Mouse (Mus musculus): Measurements from ENCODE around the gene 4930451I11Rik.

4930451I11Rik gene

DNA sequence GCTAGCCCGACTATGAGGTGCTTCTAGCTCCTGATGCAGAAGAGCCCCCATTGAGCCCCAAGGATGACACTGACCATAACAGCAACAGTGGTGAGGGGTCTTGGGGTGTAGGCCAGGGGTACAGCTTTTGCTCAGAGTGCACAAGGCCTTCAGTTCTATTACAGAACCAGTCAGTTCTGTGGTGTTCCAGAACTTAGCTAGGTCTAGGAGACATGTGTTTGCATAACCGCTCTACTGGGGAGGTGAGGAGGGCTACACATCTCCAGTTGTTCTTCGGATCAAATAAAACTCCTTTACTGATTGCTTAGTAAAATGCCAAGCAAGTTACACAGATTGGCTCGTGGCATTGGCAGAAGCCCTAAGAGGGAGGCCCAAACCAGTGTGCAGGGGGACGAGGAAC, at the start of gene 4930451I11Rik:
TSS of gene 4930451I11Rik (minus strand) at position 101 of the 400 bp plus-strand sequence.
- no peak for DNase-seq (ENCODE audit: low spot score in 2 of 2)

DNA sequence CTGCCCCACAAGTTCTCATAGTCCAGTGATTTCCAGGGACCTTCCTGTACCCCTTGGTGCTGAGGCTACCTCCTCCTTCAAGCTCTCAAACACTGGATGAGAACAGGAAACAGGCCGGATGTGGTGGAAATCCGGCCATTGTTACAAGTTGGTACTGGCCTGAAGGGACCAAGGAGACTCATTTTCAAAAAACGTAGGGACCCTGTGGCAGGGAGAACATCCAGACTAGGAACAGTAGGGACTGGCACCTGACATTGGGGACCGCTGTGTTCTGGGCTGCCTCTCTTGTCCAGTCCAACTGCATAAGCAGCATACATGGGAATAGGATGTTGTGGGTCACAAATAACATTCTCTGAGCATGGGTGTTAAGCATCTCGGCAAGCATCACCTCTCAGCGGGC, 49.6 kb upstream of the 4930451I11Rik start:
- no peak for DNase-seq (ENCODE audit: low spot score in 2 of 2)

DNA sequence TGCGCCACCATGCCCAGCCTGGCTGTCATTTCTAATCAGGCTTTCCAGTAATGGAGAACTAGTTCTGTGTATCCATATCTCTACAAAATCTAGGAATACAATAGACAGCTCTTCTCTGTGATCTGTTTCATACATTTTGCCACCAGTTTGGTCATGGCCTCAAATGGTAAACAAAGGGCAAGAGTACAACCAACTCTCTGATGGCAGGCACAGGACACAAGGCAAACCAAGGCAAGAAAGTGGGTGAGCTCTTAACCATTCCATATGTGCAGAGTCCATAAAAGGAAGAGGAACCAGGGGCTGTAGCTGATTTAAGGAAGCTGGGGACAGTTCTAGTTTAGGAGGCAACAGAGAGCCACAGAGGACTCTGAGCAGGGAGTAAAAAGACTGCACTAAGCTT, 45.8 kb upstream of the 4930451I11Rik start:
- DNase-seq (ENCODE audit: low spot score in 2 of 2), result no peak

DNA sequence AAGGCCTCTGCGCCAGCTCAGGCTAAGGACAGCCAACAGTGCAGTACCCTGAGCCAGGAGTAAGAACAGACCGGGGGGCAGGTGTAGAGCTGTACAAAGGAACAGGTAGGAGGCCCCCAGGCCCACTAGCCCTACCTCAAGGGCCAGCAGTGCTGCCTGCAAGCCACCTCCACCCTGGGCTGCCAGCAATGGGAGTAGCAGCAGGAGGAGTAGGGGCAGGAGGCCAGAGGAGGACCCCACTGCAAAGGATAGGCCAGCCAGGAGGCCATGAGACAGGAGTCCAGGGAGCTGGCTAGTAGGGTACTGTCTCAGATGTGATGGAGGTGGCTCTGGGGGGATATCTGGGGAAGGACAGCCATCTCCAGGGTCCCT, 39.1 kb upstream of the 4930451I11Rik start:
- DNase-seq (ENCODE audit: low spot score in 2 of 2), result no peak

DNA sequence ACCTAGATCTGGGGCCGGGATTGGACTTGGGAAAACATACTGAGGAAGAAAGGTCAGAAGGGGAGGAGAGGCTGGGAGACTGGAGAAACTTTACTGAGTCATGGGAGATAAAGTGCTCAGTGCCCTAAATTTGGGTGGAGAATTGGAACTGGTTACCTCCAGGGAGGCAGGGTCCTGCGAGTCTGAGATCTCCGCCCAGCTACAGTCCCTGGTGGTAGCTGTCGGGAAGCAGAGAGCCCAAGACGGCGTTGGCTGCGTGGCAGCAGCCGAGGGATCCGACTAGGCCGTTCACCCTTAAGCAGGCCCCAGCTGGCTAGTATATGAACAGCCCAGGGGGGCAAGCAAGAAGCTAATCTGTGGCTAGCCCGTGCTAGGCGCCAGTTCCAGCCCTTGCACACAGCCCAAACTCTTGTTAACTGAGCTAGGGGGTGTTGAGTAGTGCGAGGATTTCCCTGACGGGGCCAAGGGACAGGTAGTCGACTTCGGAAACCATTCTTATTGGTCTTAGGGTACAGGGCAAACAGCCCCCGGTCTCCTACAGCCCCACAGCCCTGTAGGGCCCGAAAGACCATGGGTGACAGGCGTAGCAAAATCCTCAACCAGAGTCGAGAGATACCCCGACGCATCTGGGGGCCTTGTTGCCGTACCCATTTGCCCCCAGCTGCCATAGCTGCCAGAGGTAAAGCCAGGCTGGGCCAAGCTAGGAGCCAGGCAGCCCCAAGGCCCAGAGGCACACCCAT, 38.5 kb upstream of the 4930451I11Rik start:
- DNase-seq (ENCODE audit: low spot score in 2 of 2), result no peak

DNA sequence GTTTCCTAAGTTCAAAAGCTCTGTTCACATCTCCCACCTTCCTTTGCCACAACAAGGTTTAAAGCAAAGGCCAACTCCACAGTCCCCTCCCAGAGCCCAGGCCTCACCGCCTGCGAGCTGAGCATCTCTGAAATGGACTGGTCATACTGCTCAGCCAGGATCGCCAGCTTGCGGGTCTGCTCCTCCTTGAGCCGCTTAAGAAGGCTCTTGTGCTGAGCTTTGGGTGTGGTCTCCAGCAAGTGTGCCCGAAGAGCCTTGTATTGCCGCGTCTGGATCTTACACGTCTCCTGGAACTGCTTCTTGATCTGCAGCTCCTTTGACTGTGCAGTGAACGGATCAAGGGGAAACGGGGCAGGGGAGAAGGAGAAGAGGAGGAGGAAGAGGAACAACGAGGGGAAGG, 36.6 kb upstream of the 4930451I11Rik start:
- DNase-seq (ENCODE audit: low spot score in 2 of 2), result no peak

DNA sequence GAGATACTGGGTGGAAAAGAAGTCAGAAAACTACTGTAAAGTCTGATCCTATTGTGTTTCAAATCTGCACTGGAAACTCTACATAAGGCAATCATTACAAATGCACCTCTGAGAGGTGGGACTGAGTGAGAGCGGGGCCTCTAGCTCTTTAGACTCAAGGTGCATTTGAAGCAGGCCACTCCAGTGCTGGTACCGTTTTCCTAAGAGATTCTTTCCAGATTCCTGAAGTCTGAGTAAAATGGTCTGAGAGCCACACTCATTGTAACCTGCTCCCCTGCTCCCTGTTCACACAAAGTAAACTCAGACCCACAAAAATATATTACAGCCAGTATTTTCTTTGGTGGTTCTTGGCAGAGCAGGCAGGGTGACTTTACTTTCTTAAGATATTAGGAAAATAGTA, 36.1 kb upstream of the 4930451I11Rik start:
- DNase-seq (ENCODE audit: low spot score in 2 of 2), result no peak

DNA sequence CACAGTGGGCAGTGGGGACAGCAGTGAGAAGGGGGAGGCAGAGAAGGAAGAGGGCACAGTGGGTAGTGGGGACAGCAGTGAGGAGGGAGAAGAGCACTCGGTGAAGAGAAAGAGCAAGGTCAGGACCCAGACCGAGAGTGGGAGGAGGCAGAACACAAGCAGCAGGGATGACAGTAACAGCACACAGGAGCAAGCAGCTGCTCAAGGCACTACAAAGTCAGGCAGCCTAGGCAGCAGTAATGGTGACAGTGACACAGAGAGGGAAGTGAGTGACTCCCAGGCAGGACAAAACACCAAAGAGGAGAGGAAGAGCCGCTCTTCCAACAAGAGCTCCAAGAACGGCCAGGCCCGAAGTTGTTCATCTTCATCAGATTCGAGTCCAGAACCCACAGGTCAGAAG, 32.4 kb upstream of the 4930451I11Rik start:
- no peak for DNase-seq (ENCODE audit: low spot score in 2 of 2)

DNA sequence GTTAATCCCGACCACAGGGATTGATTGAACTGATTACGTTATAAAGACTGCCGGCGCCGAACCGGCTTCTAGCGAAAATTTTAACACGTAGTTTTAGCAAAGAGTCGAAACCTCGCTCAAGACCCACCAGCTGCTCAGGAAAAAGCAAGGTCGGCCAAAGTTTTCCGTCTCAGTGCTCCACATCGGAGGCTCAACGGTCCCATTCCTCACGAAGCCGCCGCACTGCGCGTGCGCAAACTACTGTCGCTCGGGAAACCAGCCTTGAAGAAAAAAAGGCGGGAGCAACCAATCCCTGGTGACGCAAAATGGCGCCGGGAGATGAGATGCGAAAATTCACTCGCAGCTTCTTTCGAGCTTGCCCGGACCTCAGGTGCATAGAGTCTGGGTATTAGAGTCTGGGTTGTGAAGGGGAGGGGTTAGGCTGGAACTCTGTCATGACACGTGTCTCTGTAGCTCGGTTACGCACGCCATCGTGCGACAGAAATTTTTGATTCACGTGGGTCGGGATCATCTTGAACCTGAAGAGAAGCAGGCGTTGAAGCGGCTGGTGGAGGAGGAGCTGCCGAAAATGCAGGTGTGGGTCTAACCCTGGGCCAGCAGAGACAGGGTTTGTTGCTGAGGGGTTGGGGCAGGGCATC, 30.8 kb upstream of the 4930451I11Rik start, which contains the start of gene Ino80e:
TSS of gene Ino80e (minus strand) at position 231 of the 638 bp plus-strand sequence.
- peak; percentile 86 to 92 for DNase-seq (ENCODE audit: low spot score in 2 of 2)

DNA sequence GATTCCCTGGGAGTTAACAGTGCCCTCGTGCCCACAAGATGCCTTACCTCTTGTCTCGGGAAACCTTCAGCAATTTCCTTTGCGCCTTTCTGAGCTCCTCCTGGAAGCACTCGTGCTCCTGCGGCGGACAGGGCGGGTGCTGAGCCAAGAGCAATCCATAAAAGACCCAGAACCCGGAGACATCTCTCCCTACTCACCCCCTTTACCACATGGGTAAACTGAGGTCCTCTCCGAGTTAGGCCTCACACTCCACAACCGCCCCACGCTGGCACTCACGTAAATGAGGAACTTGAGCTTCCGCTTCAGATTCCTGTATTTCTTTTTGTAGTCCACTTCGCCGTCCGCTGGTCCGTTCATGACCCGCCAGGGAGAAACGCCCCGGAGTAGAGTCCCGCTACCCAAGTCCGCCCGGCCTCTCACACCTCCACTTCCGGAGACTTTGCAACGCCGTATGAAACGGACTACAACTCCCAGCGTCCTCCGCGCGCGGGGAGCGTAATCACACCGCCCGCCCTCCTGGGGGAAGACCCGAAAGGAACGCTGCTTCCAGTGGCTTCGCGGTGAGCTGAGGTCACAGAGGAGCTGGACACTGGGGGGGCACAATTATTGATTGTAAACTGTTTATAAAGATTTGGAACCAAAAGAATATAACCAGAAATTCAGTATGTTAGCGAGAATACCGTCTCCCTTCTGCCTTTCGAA, 30.1 kb upstream of the 4930451I11Rik start, which contains the start of gene Hirip3:
TSS of gene Hirip3 (plus strand) at position 544 of the 702 bp plus-strand sequence.
- peak; percentile 94 to 96 for DNase-seq (ENCODE audit: low spot score in 2 of 2)

DNA sequence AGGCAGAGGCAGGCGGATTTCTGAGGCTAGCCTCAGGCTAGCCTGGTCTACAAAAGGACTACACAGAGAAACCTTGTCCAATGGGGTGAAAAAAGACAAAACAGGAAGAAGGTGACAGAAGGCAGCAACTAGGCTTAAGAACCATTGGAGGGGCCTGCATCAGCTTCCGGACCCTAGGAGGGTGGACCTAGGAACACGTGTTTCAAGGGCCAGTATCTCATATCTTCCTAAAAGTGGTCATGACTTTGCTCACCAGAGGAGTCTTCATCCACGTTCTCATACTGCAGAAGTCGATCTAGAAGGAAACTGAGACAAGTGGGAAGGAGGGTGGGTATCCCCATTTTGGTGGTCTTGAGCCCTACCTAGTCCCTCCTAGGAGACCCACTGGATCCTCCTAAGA, 29.5 kb upstream of the 4930451I11Rik start:
- no peak for DNase-seq (ENCODE audit: low spot score in 2 of 2)

DNA sequence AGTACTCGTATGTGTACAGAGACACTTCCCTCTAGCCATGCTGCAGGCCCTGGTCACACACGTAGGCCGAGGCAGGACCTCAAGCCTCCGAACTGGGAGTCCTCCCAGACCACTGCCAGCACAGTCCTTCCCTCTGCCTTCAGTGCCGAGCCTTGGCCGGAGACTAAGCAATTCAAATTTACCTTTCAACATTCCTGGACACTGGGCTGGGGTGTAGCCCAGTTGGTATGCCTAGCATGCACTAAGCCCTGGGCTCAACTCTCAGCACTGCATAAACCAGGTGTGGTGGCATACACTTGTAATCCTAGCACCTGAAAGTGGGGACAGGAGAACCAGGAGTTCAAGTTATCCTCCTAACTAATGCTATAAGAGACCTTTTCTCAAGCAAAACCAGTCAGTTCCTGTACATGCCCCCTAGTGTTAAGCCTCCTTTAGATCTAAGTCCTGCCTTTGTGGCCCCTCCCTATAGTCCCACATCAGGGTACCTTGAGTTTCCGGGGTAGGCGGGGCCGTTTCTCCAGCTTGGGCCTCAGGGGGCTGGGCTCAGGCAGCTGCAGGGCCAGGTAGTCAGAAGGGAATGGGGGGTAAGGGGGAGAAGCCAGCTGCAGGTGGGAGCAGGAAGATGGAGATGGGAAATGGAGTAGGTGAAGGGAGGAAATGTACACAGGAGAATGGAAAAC, 25.4 kb upstream of the 4930451I11Rik start:
- peak in 1 of 2 experiments; percentile 17 for DNase-seq (ENCODE audit: low spot score in 2 of 2)

DNA sequence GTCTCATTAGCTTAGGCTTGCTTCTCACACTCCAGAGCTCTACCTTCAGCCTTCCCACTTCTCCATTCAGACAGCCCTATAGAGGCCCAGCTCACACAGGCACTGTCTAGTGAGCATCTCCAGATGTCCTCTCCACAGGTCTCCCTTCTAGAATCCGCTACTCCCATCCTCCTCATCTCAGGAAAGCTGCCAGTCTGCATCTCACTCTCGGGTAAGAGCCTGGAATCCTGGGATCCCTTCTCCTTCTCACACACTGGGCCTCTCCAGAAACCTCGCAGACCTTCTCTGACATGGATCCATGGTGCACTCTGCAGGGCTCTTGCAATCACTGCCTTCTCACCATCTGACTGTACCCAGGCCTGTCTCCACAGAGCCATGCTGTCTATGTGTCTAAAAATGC, 24.2 kb upstream of the 4930451I11Rik start:
- DNase-seq (ENCODE audit: low spot score in 2 of 2), result no peak

DNA sequence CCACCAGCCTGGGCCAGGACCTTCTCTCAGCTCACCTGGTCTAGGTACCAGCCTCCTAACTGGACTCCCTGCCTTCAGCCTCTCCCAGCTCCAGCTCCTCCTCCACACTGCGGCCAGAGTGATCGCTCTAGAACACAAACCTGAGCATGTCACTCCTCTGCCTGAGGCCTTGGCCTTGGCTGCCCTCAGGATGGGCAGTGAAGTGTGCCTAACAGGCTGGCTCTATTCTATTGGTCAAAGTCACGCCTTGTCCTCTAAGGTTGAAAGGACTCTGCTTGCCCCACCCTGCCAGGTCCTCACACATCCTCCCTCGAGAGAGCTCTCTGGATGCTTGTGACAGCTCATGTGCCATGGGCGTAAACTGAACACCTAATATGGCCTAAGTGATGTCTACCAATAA, 22.0 kb upstream of the 4930451I11Rik start:
- DNase-seq (ENCODE audit: low spot score in 2 of 2), result no peak

DNA sequence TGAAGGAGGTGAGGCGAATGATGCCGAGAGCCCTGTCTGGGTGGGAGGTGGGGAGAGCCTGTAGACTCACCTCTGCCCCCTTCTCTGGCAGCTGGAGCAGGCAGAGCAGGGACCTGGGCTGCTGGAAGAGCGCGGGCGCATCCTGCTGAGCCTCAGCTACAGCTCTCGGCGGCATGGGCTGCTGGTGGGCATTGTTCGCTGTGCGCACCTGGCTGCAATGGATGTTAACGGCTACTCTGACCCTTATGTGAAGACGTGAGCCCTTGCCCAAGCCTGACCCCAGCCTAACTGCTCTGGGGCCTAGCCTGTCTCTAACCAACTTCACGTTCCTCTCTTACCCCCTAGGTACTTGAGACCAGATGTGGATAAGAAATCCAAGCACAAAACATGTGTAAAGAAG, 19.8 kb upstream of the 4930451I11Rik start:
- no peak for DNase-seq (ENCODE audit: low spot score in 2 of 2)

DNA sequence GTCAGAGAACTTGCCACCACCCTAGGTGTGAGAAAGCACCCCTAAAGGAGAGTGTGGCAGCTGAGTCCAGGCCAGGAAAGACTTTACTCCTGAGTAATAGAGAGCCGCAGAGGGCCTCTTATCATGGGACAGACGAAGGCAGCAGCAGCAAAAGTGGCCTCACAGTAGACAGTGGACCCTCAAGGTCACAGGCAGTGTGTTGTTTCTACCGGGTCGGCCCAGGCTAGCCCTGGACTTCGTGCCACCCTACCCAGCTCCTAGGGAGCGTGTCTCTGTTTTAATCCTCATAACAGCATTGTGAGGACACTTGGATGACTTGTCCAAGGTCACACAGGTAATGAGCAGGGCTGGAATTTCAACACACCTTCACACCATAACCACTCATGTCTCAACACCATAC, 18.7 kb upstream of the 4930451I11Rik start:
- no peak for DNase-seq (ENCODE audit: low spot score in 2 of 2)

DNA sequence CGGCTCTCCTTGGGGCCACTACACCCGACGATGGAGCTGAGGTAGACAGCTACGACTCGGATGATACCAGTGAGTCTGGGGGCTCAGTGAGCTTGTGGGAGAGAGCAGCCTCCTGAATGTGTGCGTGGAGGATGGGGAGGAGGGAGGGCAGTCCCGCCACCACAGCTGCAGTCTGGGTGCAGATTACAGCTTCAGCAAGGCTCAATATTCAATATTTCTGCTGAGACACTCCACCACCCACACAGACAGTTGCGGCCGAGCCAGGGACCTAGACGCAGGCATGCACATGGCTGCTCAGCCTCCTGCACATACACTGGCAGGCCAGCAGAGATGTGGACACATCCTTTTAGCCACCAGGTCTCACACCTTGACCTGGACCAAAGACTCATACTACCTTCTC, 17.4 kb upstream of the 4930451I11Rik start:
- DNase-seq (ENCODE audit: low spot score in 2 of 2), result no peak

DNA sequence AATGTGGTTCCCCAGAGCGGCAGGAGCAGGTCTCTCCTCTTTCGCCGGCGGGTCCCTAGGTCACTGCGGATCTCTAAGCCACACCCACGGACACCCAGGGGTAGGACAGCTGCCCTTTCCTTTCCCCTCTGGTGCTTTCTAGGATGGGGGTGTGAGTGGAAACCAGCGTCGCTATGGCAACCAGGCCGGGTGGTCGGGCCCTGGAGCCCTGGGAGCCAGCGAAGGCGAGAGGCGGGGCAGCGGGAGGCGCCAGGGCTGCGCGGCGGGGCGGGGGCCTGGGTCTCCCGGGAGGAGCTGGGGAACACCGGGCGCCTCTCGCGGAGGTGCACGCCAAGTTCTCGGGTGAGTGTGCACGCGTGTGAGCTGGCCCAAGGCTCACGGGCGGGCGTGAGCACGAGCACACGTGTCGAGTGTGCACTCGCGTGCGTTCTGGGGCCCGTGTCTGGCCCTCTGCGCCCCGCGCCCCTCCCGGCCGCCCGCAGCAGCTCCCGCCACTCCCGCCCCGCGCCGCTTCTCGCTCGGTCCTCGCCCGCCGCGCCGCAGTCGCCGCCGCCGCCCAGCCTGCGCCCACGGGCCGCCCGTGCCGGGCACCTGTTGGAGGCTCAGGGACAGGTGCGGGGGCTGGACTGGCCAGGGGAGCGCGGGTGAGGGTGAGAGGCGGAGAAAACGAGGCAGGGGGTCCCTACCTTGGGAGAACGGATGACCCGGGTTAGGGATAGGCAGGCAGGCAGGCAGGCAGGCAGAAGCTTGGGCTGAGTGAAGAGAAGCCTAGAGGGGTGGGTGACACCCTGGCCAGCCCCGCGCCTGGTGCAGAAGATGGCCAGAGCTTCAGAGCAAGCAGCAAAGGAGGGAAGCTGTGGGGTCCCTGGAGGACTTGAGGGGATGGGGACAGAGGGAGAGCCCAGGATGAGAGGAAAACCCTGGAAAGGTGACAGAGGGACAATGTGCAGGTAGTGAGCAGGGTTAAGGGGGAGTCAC, 16.3 kb upstream of the 4930451I11Rik start:
- no peak for DNase-seq (ENCODE audit: low spot score in 2 of 2)

DNA sequence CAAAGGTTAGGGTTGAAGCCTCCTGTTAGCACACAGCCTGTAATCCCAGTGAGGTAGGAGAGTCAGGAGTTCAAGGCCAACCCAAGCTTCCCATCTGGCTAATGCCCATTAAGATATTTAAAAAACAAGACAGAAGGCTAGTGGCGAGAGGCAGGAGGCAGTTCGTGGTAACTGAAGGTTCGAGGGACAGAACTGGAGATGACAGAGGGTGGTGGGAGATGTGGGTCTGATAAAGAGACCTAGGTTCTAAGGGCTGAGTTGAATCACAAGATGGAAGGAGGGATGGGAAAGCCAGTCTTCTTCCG, 15.6 kb upstream of the 4930451I11Rik start, which contains the start of gene Doc2a:
TSS of gene Doc2a (plus strand) at position 301 of the 305 bp plus-strand sequence.
- DNase-seq (ENCODE audit: low spot score in 2 of 2), result no peak

DNA sequence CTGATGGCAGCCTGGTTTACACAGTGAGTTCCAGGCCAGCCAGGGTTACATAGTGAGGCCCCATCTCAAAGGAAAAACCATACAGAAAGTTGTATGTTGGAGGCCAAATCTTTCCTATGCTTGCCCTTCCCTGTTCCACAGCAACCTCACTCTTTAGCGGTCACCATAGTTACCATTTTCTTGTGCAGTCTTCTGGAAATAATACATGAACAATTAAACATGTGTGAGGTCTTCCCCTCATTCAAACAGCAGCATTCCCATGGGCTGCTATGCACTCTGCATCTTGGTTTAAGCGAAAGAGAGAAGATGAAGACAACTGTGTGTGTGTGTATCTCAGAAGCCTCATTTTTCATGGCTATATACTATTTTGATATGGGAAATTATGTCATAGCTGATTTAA, 14.1 kb upstream of the 4930451I11Rik start:
- DNase-seq (ENCODE audit: low spot score in 2 of 2), result no peak

DNA sequence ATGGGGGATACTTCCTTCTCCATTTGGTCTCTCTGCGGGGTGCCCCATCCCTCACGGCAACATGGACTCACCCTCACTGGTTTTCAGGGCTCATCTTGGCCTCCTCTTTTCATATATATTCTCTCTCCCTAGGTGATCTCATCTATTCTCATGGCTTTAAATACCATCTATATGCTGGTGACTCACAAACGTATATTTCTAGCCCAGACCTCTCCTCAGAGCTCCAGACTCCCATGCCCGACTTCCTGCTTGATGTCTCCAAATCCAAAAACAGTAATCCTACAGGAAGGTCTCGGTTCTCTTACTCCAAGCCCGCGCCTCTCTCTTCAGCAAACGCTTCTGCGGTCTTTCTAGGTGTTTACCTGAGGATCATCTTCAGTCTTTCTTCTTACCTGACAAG, 11.8 kb upstream of the 4930451I11Rik start:
- no peak for DNase-seq (ENCODE audit: low spot score in 2 of 2)
